Mouse (Mus musculus): ENCODE results near the gene Chrne.

DNA sequence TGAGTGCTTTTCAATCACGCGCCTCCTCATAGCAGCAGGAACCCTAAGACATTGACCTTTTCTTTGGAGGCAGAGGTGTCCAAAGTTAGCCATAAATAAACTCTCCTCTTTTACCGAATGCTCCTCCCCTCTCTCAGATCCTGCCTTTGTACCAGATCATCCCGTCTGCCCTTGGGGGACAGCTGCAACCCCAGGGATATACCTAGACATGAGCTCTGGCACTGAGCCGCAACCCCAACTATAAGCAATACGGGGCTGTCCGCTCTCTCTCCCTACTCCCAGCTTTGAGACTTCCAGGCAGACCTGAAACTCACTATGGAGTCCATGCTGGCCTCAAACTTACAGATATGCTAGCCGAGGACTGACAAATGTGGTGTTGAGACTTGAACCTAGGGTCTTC lies 47.7 kb upstream of the Chrne start:
- TF ChIP-seq CTCF (IDR thresholded peaks at IDR 0.05; ENCODE audit: borderline replicate concordance, extremely low read depth, insufficient read depth, insufficient read length) (no peak), POLR2A (IDR thresholded peaks at IDR 0.05; ENCODE audit: borderline replicate concordance, extremely low read depth, insufficient read depth, insufficient read length, poor library complexity, severe bottlenecking) (no peak)
